Mouse (Mus musculus): ENCODE data around the gene Gdf3.
A peak's percentile ranks its signal among the peaks of the same experiment; 100 is the strongest.
"Not testable (repeated sequence)": the region's sequence is repeated elsewhere in the genome, so short reads cannot be mapped to it uniquely, and the experiment has no call there.

Gene Gdf3

DNA sequence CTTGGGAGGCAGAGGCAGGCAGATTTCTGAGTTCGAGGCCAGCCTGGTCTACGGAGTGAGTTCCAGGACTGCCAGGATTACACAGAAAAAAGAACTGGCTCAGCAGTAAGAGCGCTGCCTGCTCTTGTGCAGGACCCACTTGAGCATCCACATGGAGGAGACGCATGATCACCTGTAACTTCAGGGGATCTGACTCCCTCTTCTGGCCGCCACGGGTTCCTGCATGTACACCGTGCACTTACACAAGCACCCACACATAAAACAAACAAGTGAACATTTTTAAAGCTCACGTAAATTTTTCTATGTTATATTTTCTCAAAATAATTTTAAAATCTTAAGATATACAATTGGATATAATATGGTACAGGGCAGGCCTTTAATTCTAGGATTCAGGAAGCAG, 4.4 kb downstream of the Gdf3 start:
- DNase-seq (ENCODE audit: low spot score) = no peak

DNA sequence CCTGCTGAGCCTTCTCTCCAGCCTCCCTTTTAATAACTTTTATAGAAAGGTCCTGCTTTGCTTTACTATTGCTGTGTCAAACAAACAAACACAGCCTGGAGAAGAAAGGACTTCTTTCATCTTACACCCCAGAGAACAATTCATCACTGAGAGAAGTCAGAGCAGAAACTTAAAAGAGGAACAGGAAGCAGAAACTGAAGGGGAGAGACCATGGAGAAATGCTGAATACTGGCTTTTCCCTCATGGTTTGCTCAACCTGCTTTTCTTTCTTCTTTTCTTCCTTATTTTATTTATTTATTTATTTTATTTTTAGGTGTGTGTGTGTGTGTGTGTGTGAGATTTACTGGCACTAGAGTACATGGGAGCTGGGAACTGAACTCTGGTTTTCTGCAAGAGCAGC, 5.6 kb downstream of the Gdf3 start:
- DNase-seq (ENCODE audit: low spot score) = no peak

DNA sequence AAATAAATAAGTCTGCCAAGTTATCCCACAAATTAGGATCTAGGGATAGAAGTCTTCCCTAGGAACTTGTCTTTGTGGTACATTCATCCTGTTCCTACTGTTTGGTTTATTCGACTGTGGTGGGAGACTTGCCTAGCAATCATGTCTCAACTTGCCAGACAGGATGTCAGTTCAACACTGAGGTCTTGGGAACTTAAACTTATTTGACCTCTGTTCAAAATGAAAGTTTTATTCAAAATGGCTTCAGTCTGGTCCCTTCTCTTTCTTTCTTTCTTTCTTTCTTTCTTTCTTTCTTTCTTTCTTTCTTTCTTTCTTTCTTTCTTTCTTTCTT, 6.9 kb downstream of the Gdf3 start:
- no peak for DNase-seq (ENCODE audit: low spot score)

DNA sequence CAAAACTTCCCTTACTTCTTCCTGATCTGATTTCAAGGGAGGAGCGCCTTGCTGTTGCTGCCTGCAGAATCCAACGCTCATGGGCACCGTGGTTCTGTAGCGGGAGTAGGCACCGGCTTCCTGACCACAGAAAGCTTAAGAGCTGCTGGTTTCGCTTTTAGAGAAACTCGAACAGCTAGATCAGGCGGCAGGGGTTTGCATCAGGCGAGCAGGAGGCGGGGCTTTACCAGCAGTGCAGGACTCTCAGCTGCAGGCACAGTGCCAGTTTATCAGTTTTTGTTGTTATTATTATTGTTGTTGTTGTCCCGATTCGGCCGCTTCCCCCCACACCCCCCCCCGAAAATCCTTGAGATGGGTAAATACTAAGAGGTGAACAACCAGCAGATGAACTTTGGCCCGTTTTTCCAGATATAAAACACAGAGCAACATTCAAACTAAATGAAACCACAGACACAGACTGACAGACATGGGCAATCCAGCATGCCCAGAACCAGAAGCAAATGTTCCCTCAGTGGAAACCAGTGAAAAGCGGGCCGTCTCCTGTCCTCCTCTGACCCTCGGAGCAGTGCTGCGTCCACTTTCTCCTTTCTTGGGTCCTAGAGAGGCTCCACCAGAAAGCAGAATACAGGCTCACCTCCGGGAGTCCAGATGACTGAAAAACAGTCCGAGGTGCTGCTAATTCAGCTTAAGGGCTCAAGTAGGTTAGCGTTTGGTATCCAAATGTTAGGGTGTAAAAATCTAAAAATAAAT, 7.5 kb downstream of the Gdf3 start, which contains the start of gene Apobec1:
TSS of gene Apobec1 (minus strand) at position 203 of the 750 bp plus-strand sequence.
- DNase-seq (ENCODE audit: low spot score) = peak; percentile 58

DNA sequence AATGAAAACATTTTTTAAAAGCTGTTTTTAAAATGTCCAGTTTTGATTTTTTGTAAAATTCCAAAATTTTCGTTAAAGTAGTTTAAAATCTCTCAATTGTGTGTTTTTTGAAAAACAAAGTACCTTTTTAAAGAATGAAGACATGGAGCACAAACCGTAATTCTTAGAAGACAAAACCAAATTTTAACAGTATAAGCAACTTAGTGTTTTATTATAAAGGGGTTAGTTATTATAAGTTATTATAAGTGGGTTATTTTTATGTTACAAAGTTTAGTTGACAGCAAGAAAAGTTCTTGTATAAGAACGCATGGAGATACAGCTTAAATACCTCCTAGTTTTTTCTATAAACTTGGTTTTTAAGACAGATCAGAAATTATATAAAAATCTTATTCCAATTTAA, 8.3 kb downstream of the Gdf3 start:
- DNase-seq (ENCODE audit: low spot score) = no peak

DNA sequence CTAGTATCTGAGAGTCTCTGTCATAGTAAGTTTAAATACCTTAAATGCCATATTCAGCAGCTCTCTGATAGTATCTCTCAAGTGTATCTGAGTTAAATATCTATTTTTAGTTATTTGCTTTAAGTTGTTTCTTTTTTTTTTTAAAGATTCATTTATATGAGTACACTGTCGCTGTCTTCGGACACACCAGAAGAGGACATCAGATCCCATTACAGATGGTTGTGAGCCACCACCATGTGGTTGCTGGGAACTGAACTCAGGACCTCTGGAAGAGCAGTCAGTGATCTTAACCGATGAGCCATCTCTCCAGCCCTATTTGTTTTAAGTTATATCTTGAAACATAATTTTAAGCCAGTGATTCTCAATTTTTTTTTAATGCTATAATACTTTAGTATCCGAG, 8.9 kb downstream of the Gdf3 start:
- no peak for DNase-seq (ENCODE audit: low spot score)

DNA sequence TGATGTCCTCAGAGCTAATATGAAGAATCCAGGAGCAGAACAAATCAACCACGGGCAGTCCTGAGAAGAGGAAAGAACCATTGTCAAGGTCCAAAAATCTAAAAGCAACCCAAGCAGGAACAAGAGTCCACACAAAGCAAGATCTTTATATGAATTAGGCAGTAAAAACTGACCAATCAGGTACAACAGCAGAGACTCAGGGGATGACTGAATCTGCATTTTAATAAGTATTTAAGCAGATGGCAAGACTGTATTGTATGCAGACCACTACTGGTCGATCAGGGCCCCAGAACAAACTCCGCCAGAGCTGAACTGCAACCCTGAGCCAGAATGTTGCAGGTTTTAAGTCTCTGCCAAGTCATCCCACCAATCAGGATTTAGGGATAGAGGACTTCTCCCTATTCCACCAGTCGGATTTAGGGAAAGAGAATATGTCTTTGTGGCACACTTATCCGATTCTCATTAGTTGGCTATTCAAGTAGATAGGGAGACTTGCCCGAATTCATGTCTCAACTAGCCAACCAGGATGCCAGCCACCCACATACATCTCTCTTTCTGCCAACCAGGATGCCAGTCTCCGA, 9.7 kb downstream of the Gdf3 start:
- DNase-seq (ENCODE audit: low spot score) = no peak

DNA sequence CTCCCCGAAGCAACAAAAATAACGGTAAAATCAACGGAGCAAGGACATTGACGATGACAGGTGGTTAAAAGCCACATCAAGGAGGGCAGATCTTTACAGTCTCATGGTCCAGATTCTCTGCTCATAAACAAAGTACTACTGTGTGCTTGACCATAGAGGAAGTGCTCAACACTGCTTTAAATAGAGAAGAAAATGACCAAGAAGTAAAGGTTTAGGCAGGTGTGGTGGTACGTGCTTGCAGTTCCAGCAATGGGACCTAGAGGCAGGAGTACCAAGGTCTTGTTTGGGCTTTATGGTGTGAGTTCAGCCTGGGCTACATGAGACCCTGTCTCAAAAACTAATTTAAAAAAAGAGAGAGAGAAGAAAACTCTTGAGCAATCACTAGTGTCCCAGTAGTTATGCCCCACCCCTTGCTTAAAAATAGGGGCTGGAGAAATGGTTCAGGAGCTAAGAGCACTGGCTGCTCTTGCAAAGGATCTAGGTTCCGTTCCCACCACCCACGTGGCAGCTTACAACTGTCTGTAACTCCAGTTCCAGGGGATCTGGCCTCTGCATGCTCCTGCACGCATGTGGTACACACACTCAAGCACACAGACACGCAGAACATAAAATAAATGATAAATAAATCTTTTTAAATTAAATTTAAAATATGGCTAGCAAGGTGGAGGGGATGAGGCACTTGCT, 10.7 kb downstream of the Gdf3 start:
- DNase-seq (ENCODE audit: low spot score) = no peak

DNA sequence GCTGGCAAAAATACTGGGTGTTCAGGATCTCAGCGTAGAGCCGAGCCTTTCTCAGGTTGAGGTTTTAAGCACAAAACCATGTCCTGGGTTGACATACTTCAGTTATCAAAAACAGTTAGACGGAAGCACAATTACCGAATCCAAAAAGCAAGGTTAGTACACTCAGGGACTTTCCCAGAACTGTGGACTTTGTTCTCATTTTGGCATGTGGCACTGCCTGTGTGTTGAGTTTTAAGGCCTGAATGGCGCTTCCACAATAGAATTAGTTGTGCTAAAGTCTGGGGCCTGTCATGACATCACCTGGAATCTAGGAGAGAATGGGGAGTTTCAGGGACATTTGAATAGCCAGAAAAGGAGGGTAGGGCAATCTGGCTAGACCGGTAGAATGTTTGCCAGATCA, 11.5 kb downstream of the Gdf3 start:
- DNase-seq (ENCODE audit: low spot score) = no peak

DNA sequence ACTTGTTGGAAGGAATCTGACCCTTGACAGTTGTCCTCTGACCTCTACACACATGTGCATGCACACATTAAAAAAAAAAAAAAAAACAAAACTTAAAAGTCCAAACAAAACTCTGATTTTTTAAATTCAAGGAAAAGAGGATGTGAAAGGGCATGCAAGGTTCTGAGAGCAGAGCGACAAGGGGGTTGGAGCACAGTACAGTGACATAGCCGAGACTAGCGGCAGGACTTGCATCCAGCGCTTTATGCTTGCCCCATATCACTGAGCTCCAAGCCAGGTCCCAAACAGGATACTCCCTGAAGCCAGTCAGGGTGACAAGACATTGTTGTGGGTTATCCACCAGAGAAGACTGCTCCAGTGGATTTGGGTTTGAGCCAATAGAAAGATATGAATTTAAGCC, 11.9 kb downstream of the Gdf3 start:
- DNase-seq (ENCODE audit: low spot score) = no peak

DNA sequence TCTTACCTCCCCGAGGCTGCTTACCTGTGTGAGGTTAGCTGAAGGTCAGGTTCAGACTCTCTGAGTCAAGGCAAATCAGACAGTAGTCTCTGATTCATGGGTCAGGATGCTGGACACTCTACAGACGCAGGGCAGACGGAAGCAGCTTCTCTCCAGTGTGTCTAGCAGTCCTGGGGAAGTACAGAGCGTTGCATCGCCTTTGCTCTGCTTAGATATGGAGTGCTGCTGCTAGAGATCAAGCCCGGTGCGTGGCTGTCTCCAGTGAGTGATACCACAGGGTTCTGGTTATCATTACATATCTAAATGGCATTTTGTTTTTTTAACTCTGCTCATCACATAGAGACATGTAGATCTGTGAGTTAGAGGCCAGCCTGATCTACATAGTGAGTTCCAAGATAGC, 13.3 kb downstream of the Gdf3 start:
- DNase-seq (ENCODE audit: low spot score) = no peak

DNA sequence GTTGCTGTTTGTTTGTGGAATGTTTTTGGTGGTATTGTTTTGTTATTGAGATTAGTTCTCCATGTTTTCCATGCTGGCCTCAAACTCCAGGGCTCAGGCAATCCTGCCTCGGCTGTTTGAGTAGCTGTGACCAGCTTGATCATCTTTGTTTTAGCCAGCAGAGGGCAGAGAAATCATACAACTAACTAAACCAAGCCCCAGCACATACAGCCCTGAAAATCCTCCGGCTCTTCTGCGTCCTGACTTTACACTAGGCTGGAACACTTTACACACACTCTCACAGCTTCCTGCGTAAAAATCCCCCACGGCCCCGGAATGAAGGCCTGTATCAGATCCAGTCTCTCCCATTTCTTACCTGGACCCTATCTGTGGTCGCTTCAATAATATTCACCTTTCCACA, 14.2 kb downstream of the Gdf3 start:
- DNase-seq (ENCODE audit: low spot score) = peak; percentile 15

DNA sequence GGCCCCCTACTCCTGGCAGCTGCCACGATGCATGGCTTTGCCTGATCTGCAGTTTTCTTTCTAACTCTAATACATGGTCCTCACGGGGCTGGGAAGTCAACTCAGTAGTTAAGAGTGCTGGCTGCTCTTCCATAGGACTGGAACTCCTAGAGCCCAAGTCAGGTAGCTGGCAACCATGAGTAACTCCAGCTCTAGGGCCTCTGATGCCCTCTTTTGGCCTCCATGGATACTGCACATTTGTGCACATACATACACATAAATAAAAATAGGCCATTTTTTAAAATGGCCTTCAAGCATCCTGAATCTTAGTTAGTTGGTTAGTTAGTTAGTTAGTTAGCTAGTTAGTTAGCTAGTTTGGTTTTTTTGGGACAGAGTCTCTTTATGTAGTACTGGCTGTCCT, 17.0 kb downstream of the Gdf3 start:
- DNase-seq (ENCODE audit: low spot score) = no peak

DNA sequence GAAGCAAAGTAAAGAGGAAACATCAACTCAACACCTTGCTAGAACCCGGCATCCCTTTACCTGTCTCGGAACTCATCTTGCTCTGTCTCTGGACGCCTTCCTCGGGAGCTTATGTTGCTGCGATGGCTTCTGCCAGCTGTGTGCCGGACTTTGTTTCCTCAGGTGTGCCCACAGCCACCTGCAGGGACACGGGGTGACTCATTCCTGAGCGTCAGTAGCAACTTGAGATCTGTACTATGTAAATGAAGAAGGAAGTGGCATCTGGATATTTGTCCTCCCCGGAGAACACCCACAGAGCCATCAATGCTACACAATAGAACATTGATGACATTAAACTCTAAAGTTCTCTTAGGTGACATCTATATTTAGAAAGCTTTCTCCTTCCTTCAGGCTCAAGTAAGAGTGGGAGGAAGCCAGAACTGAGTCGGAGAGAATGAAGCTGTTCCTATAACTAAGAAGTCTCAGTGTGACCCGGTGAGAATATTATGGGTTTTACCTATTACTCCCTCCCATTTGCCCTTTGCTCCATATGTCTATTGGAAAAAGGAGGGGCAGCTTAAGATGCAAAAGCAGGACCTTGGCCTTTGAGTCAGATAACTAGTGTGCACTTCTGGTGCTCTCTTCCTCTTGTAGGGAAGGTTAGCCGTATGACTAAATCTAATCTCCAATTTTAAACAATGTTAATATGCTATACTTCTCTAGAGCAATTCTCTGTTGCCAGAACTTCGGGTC, 18.7 kb downstream of the Gdf3 start:
- DNase-seq (ENCODE audit: low spot score) = no peak

DNA sequence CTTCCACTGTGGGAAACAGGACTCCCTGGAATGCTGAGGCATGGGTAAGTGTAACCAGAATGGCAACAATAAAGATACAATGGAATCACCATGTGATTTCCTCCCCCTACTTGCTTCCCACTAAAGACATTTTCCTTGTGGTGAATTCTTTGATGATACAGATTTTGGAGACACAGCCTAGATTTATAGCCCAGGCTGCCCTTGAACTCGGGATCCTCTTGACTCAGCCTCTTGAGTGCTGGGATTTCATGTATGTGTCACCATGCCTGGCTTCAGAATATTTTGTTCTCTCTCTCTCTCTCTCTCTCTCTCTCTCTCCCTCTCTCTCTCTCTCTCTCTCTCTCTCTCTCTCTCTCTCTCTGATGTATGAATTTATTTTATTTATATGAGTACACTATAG, 30.8 kb downstream of the Gdf3 start:
- DNase-seq (ENCODE audit: low spot score) = no peak

DNA sequence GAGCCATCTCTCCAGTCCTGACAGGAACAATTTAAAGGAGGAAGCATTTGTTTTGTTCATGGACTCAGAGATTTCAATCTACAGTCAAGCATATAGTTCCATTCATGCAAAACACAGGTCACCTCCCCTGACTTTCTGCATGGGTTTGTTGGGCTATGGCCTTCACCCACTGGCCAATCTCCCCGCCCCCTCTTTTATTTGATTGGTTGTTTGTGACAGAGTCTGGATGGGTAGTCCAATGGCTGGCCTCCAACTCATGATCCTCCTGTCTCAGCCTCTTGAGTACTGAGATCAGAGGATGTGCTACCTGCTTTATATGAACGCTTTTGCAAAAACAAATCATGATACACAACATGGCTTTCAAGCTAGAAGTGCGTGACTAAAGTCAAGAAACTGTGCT, 32.9 kb downstream of the Gdf3 start:
- DNase-seq (ENCODE audit: low spot score) = no peak

DNA sequence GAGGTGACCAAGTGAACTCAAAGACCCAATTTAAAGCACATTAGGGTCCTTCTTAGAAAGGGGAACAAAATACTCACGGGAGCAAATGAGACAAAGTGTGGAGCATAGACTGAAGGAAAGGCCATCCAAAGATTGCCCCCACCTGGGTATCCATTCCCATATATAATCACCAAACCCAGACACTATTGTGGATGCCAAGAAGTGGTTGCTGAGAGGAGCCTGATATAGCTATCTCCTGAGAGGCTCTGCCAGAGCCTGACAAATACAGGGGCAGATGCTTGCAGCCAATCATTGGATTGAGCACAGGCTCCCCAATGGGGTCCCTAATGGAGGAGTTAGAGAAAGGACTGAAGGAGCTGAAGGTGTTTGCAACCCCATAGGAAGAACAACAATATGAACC, 34.9 kb downstream of the Gdf3 start:
- DNase-seq (ENCODE audit: low spot score) = not testable (repeated sequence)

DNA sequence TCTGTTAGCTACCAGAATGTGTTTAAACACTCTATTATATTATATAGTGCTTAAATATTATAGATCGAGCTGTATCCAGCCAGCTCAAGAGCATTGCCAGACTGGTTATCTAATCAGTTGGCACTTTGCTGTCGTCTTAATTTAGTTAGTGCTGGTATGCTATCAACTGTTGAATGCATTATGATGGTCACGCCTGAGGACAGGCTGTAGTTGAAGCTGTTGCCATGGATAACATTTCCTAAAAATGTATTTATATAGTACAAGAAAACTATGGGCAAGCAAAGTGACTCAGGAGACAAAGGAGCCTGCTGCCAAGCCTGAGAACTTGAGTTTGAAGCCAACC, 38.3 kb downstream of the Gdf3 start:
- no peak for DNase-seq (ENCODE audit: low spot score)

DNA sequence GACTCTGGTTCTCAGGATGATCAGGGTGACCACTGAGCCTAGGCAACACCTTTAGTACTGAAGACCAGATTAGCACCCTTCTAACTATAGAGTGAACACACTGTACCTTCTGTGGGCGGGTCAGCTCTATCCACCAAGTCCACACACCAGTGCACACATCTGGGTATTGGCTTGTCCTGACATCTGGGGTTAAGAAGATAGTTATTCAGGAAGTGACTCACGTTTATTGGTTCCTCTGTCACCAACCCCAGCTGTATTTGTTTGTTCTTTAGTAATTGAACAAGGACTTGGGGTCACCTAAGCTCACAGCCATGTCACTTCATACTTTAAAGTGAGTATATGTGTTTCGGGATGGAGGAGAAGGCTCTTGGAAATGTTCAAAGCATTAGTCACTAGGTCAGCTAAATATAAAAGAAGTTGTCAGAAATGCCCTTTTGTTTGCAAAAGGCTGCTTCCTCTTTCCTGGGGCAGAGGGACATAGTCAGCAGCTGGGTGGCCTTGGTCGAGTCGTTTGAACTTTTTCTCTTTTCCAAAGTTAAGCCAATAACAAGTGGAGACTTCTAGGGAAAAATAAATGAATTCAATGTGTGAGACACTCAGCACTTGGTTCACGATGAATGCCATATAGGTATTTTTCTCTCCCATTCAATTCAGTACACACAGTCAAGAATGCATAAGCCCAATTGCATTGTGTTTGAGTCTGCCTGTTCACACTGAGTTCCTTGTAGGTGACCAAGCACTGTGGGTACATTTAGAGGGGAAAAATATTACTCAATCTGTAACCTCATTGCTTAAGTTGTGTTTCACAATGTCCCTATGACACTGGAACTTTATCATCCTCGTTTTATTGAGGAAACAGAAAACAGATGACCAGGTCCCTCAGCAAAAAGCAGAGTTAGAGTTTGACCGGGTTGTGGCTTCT, 38.9 kb downstream of the Gdf3 start:
- no peak for DNase-seq (ENCODE audit: low spot score)

DNA sequence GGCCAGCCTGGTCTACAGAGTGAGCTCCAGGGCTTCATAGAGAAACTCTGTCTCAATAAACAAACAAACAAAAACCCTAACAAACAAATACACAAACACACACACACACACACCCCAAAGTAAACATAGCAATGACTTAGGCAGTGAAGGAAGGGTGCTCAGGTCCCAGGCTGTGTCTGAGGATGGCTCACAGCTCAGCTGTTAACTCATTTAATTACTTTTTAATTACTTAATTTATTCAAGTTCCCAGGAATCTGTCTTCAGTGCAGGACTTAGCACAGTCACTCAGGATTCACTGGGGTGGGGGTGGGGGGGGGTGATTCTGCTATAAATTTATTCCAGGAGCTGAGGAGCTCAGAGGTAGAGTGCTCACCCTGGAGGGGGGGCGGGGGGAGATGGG, 40.1 kb downstream of the Gdf3 start:
- no peak for DNase-seq (ENCODE audit: low spot score)

DNA sequence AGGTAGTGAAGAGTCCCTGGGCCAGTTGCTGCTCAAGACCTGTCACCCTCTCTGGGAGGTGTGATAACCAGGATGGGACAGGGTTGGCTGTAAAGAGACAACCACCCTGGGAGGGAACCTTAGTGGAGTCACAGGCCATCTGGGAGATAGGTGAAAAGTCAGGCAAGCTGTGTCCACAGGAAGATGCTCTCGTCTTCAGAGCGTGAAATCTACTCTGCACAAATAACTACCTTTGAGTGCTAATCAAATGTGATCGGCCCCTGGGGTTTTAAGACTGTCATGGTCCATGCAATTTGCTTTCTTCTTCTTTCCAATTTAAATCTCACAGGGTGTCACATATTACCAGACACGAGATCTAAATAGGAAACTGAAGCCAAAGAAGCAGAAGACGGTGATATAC, 40.8 kb downstream of the Gdf3 start:
- no peak for DNase-seq (ENCODE audit: low spot score)

Measured in yolk sac, embryonic 10.5 days (tissue).